Mouse (Mus musculus) induced T-regulatory cell, adult 2 months (primary cell): ENCODE results near the gene Gprc5c.

Experiments used
- DNase-seq: peaks from one replicate; pipeline ENCODE4 v3.0.0-alpha.2; 2012; ENCODE audit warnings: low read depth

The Gprc5c gene

GRCm38 (mm10) chr11:114914978-114915377, 64.0 kb downstream of the Gprc5c start:
- DNase-seq = no peak

- DNase-seq = no peak
Observed at GRCm38 (mm10) chr11:114917120-114917519, 66.2 kb downstream of the Gprc5c start.
